Mouse (Mus musculus) brain, embryonic 14.5 days (tissue): ENCODE measurements around the gene Ndel1.

Experiments
- CTCF ChIP-seq: fragments of 200-500 bp; IDR thresholded peaks from 2 replicates; pipeline ENCODE4 v1.5.1; 2012; ENCODE audit warnings: inconsistent platforms, mild to moderate bottlenecking, moderate library complexity, borderline replicate concordance; ENCODE audit not compliant: insufficient read depth, insufficient read length; ENCODE audit errors: extremely low read depth
- POLR2A ChIP-seq: fragments of 200-500 bp; IDR thresholded peaks from 2 replicates; pipeline ENCODE4 v1.6.1; 2012; ENCODE audit warnings: mild to moderate bottlenecking, inconsistent platforms, borderline replicate concordance; ENCODE audit not compliant: poor library complexity, insufficient read depth, insufficient read length, severe bottlenecking; ENCODE audit errors: extremely low read depth

GRCm38 (mm10) chr11:68905665-68906460 is 34.2 kb upstream of the Ndel1 start:
- no peak for TF ChIP-seq CTCF
- TF ChIP-seq POLR2A: no peak
